Mouse (Mus musculus): Measurements from ENCODE around the gene Lsmem1.
"Not testable (repeated sequence)": the region's sequence is repeated elsewhere in the genome, so short reads cannot be mapped to it uniquely, and the experiment has no call there.

Lsmem1 gene

DNA sequence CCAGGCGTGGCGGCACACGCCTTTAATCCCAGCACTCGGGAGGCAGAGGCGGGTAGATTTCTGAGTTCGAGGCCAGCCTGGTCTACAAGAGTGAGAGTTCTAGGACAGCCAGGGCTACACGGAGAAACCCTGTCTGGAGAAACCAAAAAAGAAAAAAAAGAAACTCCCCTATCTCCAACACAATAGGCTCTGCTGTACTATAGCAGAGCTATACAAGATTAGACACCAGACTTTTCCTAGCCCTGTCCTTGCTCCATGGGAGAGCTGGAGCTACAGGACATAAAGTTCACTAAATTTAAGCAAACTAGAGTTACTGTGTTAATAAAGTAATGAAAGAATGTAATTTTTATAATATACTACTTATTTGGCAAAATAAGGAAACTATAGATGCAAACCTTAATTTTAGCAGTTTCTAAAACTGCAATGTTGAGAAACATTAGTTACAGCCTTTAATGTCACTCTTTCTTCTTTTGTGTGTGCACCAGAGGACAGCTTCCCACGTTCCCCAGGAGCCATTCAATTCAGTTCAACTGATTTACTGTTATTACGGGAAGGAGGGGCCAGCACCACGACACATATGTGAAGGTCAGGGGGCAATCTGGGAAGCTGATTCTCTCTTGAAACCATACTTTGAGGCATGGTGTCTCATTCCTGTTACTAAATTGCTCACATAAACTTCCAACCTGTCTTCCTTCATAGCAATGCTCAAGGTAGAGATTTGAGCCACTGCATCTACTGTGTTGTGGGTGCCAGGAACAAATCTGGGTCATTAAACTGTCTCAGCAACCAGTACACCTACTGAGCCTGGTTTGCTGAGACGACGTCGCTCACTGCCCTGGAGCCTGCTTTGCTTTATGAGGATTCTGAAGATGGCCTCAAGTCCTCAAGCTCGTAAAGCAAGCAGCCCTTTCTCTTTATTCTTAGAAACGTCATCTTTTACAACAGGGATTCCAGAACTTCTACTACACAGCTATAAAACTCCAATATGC lies 15.9 kb upstream of the Lsmem1 start:
- DNase-seq (ENCODE audit: low spot score), result no peak

DNA sequence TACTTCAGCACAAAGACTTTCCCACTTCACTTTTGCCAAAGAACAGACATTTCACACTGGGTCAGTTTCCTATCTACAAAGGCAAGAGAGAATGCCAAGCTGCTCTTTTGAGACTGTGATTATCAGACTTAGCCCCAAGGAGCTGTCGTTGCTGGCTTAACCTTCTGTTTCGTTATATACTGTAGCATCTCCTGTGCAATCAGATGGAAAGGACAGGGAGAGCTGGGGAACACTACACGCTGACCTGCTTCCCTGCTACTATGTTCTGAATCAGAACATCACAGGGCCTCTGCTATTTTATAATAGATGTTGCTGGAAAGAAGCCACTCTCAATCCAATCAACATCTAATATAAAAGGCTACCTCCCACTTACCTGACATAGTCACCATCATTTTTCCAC lies 9.8 kb upstream of the Lsmem1 start:
- DNase-seq (ENCODE audit: low spot score), result no peak

DNA sequence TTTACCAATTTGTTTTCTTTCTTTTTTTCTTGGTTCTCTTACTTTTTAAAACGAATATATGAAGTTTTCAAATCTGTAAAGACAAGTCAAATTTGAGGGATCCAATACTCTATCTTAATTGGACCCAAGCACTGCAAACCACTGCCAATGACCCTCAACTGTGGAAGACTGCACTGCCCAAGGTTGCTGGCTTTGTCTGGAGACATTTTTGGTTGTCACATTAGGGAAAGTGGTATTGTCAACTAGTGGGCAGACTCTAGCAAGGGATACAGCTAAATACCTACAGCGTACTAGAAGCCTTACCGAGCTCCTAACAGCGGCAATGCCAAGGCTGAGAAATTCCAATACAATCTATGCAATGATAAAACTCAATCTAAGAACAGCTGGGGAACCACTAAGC lies 8.6 kb upstream of the Lsmem1 start:
- no peak for DNase-seq (ENCODE audit: low spot score)

DNA sequence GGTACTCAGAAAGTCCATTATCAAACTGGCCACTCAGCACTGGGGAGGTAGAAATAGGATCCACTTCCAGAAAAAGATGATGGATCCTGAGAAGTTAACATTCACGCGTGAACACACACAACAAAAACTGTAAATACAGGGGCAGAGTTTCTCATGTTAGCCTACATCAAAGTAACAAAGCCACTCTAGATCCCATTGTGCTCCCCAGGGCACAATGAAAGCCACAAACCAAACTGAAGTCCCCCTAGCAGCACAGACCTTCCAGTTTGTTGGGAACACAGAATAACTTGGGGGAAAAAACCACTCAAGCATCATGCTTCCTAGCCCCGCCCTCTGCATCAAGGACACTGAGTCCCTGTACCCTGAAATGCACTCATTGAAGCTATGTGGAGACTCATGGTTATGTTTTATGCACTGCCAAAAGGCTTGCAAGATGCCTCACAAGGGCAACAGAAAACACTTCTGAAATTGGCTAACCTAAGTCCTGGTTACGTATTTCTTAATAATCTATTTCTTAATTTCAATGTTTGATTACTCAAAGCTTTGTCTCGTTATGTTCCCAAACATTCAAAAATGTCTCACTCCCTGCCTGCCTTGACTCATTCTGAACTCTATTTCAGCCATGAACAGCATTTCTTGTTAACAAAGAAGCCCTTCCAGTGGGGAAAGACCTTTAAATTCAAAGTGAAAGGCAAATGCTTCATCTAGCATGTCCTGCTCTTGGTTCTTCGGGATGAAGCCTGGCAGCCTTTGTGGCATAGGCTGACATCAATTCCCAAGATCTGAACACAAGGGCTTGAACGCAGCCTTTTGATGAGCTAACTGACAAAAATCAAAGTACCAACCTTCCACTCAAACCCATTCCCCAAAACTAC lies 3.1 kb upstream of the Lsmem1 start:
- no peak for DNase-seq (ENCODE audit: low spot score)

DNA sequence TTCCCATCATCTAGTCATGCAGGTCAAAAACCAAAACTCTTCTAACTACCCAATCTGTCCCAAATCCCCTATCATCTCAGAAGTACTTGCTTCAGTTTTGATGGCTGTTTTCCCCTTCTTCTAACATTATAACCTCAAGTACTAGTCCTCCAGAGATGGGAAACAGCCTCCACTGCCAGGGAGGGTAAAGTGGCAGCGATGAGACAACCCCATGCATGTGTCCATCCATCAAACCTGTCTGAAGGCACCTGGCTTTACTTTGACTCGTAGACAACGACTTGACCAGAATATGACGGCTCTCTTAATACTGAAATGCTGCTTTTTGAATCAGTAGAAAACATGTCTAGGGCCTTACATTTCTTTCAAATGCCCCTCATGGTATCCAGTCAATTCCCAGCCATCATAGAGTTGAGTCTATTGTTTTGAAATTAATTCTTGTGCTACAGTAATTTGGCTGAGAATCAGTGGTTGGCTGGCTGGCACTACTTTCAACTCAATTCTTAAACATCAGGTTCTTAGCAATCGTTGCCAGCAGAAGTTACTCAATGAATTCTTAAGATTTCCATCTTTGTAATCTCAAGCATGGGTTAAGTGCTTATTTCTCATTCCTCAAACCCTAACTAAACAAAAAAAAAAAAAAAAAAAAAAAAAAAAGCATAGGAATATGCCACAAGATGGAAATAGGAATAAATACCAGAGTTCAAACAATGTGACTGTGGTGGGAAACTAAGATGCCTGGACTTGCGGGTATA lies 1.4 kb upstream of the Lsmem1 start:
- no peak for DNase-seq (ENCODE audit: low spot score)

DNA sequence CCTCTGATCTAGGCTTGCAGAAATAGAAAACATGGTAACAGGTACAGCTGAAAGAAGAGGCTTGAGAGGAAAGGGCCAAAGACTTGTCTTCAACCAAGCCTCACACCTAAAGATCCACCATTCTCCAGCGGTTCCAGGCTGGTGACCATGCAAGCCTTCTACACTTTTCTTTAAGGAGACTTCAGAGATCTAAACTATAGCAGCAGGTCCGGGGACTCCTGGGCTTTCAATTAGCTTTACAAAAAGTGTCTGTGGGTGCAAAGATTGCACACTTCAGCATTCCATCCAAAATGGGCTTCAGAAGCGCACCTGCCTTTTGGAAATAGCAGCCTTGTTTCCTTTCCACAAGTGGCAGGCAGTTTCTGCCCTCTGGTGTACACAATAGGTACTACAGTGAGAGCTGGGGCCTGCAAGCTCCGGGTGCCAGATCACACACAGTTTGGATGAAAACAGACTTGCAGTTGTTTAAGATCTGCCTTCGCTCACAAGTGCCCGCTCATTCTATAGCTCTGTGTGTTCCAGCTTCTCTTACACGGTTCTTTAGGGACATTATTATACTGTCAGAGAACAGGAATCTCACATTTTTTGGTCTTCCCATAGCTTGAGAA lies 609 bp upstream of the Lsmem1 start:
- DNase-seq (ENCODE audit: low spot score), result peak; percentile 24

DNA sequence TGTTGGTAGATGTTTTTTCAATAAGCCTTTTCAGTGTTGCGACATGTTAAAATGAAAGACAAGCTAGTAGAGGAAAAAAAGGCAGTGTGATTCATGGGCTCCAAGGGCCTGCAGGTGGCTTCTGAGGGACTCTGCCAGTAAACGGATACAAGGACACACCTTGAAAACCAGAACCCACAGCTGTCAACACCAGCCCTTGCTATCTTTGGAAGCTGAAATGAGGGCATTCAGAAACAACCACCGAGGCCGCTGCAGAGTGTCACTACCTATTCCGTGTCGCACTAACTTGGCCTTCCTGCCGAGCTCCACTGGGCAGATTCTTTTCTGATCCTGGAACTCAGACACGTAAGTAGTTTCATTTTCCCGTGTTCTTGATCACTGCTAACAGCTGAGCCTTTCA lies 863 bp downstream of the Lsmem1 start:
- no peak for DNase-seq (ENCODE audit: low spot score)

DNA sequence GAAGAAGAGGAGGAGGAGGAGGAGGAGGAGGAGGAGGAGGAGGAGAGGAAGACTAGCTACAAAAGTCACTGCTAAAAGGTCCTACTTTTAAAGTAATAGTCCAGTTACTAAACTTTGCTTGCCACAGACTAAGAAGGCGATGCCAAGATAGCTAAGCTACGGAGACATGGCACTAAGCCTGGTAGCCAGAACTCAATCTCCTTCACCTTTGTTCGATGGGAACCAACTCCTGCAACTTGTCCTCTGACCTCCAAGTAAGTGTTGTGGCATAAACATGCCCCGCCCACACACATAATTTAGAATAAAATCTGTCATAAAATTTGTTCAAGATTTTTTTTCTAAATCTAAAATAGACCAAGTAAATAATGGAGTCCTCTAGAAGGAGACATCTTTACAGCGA lies 1.3 kb downstream of the Lsmem1 start:
- DNase-seq (ENCODE audit: low spot score), result no peak

DNA sequence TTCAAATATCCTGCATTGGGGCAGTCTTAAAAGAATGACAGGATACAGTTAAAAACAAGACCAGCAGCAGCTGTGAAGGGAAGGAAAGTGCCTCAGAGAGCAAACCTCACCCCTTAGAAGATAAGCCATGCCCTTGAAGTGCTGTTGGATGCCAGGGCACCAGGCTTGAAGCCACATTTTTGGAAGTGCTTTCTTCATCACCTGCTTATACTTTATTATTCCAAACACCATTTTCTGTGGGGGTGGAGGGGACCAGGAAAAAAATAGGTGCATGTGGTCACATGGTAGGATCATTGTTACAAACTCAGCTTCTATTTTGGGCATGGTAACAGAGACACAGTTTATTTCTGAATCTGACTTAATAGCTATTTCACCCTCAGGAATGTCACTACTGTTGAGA lies 1.8 kb downstream of the Lsmem1 start:
- DNase-seq (ENCODE audit: low spot score), result no peak

DNA sequence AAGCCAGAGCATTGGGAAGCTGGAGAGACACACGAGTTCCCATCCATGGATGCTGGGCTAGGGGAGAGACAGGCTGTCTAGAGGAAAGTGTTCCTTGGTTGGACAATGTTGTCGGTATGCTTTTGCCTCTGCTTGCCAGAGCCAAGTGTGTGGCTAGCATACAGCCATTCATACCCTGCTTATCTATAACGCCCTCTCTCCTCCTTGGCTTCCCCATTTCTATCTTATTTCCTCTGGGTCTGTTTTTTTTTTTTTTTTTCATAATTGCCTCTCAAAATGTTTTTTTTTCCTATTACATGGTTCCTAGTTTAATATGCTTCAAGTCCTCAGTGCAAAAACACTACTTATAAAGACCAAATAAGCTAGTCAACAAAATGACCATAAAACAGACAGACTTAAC lies 13.8 kb downstream of the Lsmem1 start:
- DNase-seq (ENCODE audit: low spot score), result no peak

DNA sequence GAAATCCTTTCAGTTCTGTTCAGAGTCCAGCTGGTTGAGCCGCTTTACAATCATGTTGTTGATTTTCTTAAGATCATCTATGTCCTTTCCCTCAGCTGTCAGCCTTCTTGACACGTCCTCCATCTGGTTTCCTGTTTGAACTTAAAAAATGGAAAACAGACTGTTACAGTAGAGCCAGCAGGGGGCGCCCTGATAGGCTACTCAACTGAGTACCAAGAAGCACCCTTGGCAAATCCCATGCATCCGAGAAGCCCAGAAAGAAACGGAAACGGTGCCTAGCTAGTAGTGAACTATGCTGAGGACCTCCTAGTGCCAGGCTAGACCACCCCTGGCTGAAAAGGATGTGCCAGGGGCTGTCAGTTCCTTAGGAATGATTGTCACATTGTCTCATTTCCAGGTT lies 22.2 kb downstream of the Lsmem1 start:
- DNase-seq (ENCODE audit: low spot score), result no peak

DNA sequence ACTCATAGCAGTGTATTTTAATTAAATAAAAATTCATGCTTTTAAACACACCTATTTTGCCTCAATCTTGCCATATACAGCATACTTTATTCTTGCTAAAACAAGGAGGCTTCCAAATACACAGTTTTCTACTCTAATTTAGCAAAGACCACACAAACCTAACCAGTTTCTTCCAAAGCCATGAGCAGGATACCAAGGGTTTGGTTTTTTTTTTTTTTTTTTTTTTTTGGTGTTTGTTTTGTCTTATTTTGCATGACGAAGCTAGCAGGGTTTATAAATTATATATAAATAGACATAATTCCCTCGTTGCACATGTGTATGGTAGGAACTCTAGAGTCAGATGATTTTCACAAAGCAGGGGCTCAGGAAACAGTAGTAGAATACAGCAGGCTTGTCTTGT lies 23.1 kb downstream of the Lsmem1 start:
- no peak for DNase-seq (ENCODE audit: low spot score)

DNA sequence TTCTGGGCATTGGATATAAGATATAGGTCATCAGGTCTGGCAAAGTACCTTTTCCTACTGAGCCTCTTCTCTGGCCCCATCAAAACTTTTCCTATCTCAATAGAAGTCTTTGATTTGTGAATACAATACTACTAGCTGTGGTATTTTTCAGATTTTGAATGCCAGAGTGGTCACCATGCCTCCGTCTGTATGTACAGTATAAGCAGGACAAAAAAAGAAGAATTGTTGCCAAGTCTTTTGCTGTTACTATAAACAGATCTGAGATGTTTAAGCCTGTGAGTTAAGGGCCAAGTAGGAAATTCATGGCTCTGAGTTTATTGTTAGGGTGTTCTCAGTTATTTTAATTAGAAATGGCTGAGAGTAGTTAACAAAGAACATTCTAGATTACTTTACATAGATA lies 24.1 kb downstream of the Lsmem1 start:
- not testable (repeated sequence) for DNase-seq (ENCODE audit: low spot score)

DNA sequence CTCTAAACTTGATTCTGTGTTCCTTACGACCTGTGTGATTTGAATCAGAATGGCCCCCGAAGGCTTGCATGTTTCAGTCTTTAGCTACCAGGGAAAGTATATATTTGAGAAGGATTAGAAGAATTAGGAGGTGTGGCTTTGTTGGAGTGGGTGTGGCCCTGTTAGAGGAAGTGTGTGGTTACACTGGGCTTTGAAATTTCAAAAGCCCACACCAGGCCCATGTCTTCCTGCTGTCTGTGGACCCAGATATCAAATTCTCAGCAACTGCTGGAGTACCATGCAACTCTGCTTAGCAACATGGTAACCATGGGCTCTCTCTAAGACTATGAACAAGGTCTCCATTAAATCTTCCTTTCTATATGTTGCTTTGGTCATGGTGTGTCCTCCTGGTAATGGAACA lies 27.7 kb downstream of the Lsmem1 start:
- DNase-seq (ENCODE audit: low spot score), result no peak

DNA sequence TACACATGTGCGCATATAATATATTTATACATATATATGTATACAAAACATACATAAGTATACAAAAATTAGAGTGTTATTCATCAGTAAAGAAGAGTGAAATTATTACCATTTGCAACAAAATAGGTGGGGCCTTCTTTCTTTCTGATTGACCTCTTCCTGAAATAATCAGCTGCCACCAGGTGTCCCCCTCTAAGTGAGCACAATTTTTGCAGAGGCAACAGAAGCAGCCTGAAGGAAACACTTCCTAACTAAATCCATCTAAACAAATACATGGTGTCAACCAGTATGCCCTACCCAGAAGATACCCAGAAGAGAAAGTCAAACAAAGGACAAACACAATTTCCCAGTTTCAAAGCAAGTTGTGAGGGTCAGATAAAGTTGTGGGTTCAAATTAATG lies 29.6 kb downstream of the Lsmem1 start:
- DNase-seq (ENCODE audit: low spot score), result no peak

DNA sequence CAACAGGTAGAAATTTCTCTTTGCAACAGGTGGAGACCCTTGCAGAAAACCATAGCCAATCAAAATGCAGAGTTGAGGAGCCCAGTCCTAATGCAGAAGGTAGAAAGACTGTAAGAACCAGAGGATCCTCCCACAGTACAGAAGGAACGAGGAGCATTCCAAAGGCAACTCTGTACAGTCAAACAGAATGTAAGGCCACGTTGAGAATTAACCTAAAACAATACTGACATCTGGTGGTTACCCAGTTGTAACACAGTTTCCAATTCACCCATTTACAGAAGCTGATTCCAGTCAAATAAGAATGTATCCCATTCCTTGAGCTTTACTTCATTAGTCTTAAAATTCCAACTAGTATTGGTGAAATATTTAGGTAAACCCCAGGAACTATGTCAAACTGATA lies 34.7 kb downstream of the Lsmem1 start:
- no peak for DNase-seq (ENCODE audit: low spot score)

DNA sequence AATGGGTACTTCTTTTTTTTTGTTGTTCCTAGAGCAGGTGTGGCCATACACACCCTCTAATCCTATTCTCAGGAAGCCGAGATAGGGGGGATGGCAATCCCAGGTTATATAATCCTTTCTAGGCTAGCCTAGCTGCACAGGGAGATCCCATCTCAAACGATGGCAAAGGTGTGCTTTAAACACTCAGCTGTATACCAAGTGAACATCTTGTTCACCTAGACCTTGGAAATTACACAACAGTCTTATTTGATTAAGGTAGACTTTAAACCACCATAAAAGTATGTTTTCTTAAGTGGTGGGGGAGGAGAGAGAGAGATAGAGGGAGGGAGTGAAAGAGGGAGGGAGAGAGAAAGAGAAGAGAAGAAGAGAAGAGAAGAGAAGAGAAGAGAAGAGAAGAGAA lies 38.5 kb downstream of the Lsmem1 start:
- no peak for DNase-seq (ENCODE audit: low spot score)

DNA sequence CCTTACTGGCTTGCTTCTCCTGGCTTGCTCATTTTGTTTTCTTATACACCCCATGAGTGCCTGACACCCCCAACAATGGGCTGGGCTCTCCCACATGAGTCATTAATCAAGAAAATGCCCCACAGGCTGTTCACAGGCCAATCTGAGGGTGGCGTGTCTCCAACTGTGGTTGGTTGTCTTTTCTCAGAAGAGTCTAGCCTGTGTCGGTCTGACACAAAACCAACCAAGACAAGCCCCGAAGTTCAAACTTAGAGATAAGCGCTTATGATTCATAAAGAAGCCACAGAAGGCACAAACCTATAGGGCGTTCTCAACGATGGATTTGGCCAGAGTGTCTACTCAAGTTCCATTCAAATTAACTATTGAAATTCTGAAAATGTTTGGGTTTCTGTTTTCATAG lies 45.1 kb downstream of the Lsmem1 start:
- DNase-seq (ENCODE audit: low spot score), result no peak

DNA sequence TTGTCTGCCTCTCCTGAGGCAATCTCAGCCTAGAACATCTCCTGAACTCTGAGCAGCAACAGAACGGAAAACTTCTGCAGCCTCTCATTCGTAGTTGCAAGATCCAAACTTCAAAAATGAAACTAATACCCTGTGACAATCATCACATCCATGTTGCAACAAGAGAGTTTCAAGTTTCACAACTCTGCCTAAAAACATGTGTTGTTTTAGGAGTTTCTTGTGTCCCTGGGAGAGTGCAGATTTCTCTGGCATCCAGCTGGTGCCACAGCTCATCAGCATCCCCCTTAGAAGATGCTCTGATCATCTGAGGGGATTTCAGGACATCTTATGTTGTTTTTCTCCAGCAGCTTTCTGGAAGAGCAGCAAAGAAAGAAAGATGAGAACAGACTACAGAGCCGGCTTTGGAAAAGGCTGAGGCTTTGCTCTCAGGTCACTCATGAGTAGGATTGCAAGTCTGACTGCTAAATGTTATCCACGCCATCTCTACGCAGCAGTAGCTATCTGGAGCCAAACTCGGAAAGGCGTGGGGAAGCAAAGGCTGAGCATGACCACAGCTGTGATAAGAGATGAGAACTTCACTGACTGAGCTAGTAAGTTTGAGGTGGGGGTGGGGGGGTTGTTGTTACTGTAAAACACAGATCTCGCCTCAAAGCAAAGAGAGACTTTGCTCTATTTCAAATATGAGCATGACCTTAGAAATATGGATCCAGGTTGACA lies 46.8 kb downstream of the Lsmem1 start:
- DNase-seq (ENCODE audit: low spot score), result no peak

DNA sequence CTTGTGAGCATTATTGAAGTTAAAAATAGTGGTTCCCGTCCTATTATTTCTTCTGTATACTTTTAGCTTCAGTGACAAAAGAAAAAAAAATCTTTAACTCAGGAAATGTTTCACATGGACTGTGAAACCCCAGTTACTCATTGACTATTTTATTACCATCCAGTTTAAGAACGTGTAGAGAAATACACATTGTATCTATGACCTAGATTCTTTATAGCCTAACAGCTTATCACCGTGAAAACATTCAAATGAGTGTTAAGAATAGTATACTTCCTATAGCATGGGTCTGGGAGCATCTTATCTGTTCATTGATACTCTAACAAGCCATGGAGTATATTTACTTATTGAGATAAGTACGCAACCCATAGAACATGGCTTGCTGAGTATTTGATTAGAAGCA lies 52.0 kb downstream of the Lsmem1 start:
- no peak for DNase-seq (ENCODE audit: low spot score)

DNA sequence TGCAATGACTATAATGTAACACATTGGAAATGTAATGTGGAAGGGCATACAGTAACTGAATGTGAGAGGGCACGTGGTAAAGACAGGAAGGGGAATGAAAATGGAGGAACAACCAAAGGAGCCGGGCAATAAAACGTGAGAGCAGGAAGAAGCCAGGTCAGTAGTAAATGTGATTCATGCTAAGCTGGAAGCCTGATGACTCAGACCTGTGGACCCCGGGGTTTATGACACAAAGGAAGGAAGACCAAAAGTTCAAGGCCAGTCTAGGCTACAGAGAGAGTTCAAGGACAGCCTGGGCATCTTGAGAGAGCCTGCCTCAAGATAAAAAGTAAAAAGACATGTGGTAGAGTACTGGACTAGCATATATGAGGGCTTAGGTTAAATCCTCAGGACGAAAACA lies 52.8 kb downstream of the Lsmem1 start:
- DNase-seq (ENCODE audit: low spot score), result no peak
